Mouse (Mus musculus): ENCODE data around the gene Dsp.

The Dsp gene

DNA sequence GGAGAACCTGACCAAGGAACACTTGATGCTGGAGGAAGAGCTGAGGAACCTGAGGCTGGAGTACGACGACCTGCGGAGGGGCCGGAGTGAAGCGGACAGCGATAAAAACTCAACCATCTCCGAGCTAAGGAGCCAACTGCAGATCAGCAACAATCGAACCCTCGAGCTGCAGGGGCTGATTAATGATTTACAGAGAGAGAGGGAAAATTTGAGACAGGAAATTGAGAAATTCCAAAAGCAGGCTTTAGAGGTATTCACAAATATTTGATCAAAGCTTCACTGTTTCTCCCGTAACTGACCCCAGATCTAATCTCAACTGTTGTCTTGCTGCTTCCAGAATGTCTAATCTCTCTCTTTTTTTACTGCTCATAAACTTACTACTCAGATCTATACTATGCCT lies 42.3 kb downstream of the Dsp start:
- DNase-seq (ENCODE audit: low read depth) = no peak

DNA sequence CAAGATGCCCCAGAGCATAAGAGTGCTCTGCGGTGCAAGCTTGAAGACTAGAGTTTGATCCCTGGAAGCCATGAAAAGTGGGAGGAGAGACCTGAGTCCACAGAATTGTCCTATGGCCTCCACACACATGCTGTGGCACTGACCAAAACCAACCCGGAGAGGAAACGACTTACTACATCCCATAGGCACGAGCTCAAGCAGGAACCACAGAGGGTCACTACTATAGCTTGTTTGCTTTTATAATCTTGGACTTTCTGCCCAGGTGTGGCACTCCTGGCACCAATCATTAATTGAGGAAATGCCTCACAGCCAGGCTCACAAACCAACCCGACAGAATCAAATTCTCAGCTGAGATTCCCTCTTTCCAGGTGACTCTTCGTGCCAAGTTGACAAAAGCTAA lies 50.3 kb downstream of the Dsp start:
- DNase-seq (ENCODE audit: low read depth) = no peak

GRCm38 (mm10) chr13:38204171-38204570 lies 53.1 kb downstream of the Dsp start:
- no peak for DNase-seq (ENCODE audit: low read depth)

- DNase-seq (ENCODE audit: low read depth) = peak; percentile 93
These were observed 53.8 kb downstream of the Dsp start, which contains the start of gene Snrnp48 for GRCm38 (mm10) chr13:38204702-38205482. Gene Snrnp48 (plus strand): TSS chr13:38204938.

GRCm38 (mm10) chr13:38211122-38211521 lies 60.0 kb downstream of the Dsp start:
- no peak for DNase-seq (ENCODE audit: low read depth)

GRCm38 (mm10) chr13:38218686-38219085 lies 67.6 kb downstream of the Dsp start:
- DNase-seq (ENCODE audit: low read depth) = no peak

- no peak for DNase-seq (ENCODE audit: low read depth)
These were observed 69.2 kb downstream of the Dsp start for GRCm38 (mm10) chr13:38220331-38220730.

DNA sequence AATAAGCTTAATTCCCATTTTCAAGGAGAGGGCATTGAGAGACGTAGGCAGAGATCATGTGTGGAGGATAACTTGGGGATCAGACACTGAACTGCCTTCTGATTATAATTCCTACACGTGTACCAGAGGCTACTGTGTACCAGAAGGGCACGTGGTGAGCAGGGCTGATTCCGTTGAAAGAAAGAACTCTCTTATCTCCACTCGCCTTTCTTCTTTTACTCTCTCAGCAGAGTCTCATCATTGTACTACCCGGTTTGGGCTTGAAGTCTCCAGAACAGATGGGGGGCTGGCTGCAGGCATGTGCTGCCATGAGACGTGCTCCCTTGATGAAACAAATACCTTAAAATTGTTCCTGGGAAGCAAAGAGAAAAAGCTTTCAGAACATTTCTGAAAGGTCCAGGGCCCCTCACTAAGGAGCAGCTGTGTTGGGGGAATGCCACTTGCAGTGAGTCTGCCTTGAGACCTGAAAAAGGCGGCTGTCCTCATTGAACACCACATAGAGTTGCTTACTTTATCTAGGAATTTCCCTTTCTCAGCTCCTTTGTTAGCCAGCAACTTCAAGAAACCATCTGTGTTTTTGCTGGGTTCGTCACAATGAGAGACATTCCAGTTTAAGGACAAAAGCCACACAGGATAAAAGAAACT lies 79.2 kb downstream of the Dsp start:
- no peak for DNase-seq (ENCODE audit: low read depth)

- no peak for DNase-seq (ENCODE audit: low read depth)
These were observed 81.3 kb downstream of the Dsp start for GRCm38 (mm10) chr13:38232411-38232810.

DNA sequence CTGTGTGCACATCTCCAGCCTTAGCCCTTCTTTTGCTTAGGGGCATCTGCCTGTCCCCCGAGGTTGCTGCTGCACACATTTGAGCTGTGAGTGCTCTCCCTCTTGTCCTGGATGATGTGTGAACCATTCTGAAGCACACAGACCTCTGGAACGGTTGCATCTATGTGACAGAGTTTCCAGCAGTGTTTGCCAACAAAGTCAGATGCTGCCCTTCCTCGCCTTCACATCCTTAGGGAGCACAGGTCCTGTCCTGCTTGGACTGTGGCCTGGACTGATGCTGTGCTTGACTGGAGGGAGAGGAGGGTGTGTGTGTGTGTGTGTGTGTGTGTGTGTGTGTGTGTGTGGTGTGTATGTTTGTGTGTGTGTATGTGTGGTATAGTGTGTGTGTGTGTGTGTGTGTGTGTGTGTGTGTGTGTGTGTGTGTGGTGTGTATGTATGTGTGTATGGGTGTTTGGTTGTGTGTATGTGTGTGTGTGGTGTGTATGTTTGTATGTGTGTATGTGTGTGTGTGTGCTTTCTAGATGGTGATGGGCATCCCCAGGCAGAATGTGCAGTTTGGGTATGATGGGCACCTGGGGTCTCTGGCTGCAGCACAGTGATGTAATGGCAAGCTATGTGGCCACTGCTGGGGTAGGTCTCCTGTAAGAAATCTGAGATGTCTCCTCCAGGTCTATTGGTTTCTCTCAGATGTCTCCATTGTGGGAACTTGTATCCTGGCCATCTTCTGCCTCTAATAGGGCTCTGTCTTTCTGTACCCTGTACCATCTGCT lies 81.9 kb downstream of the Dsp start:
- no peak for DNase-seq (ENCODE audit: low read depth)

GRCm38 (mm10) chr13:38234651-38235050 lies 83.6 kb downstream of the Dsp start:
- no peak for DNase-seq (ENCODE audit: low read depth)

GRCm38 (mm10) chr13:38235370-38235769 lies 84.3 kb downstream of the Dsp start:
- DNase-seq (ENCODE audit: low read depth) = peak; percentile 39

GRCm38 (mm10) chr13:38248151-38248550 lies 97.1 kb downstream of the Dsp start:
- no peak for DNase-seq (ENCODE audit: low read depth)
